Mouse (Mus musculus): ENCODE measurements around the gene Fyn. TPM values are rescaled to one million over a fixed set of nuclear protein-coding genes. Genes with fewer than 3 reads are reported as not detected.
A peak's percentile ranks its signal among the peaks of the same experiment; 100 is the strongest.

The Fyn gene
- polyA plus RNA-seq, 1 experiment from 2014 or later: 71.0 TPM

GRCm38 (mm10) chr10:39404175-39404574 lies 35.5 kb downstream of the Fyn start:
- Histone ChIP-seq H3K9ac (no peak overlapping the region), H3K27me3 (no peaks in the 10 kb centered on the region), H3K4me1 (replicated peaks) (peaks cover 33% of the 10 kb centered on the region), H3K4me2 (no peak overlapping the region), H3K27ac (no peak overlapping the region), H3K4me3 (no peak overlapping the region), H3K9me3 (no peaks in the 10 kb centered on the region), H3K36me3 (peaks cover 23% of the 10 kb centered on the region)
- no peak for ATAC-seq (ENCODE audit: low FRiP score)
- 88% methylated on average over 4 of the region's 4 CpGs for WGBS

GRCm38 (mm10) chr10:39405982-39406797 lies 37.5 kb downstream of the Fyn start:
- peaks cover 35% of the 10 kb centered on the region for H3K4me1 ChIP-seq (replicated peaks)
- no peak overlapping the region for H3K9ac ChIP-seq
- H3K27me3 ChIP-seq: no peaks in the 10 kb centered on the region
- H3K4me2 ChIP-seq: no peak overlapping the region
- 0 out of 2 replicates have a peak, but pooled peaks have one; percentile 18 for ATAC-seq (ENCODE audit: low FRiP score)
- no peaks in the 10 kb centered on the region for H3K9me3 ChIP-seq
- H3K4me3 ChIP-seq: no peak overlapping the region
- H3K27ac ChIP-seq: 0 out of 2 replicates have a peak overlapping the region, but pooled peaks have one; percentile 12
- 71% methylated on average over 10 of the region's 10 CpGs for WGBS
- peaks cover 13% of the 10 kb centered on the region for H3K36me3 ChIP-seq

- H3K9ac ChIP-seq: no peak overlapping the region
- WGBS: 79% methylated on average over 7 of the region's 7 CpGs
- H3K27me3 ChIP-seq: no peaks in the 10 kb centered on the region
- H3K4me2 ChIP-seq: no peak overlapping the region
- no peaks in the 10 kb centered on the region for H3K9me3 ChIP-seq
- H3K36me3 ChIP-seq: peaks cover 10% of the 10 kb centered on the region
- ATAC-seq (ENCODE audit: low FRiP score): no peak
- H3K4me3 ChIP-seq: no peak overlapping the region
- H3K27ac ChIP-seq: 0 out of 2 replicates have a peak overlapping the region, but pooled peaks have one; percentile 12
- peaks cover 38% of the 10 kb centered on the region for H3K4me1 ChIP-seq (replicated peaks)
These were observed 38.1 kb downstream of the Fyn start for GRCm38 (mm10) chr10:39406798-39407189.

GRCm38 (mm10) chr10:39407553-39407952 lies 38.9 kb downstream of the Fyn start:
- no peak for ATAC-seq (ENCODE audit: low FRiP score)
- H3K4me3 ChIP-seq: no peak overlapping the region
- no peaks in the 10 kb centered on the region for H3K27me3 ChIP-seq
- H3K9me3 ChIP-seq: no peaks in the 10 kb centered on the region
- H3K36me3 ChIP-seq: peaks cover 10% of the 10 kb centered on the region
- WGBS: 97% methylated on average over 2 of the region's 2 CpGs
- H3K27ac ChIP-seq: no peak overlapping the region
- peaks cover 46% of the 10 kb centered on the region for H3K4me1 ChIP-seq (replicated peaks)
- H3K9ac ChIP-seq: no peak overlapping the region
- H3K4me2 ChIP-seq: no peak overlapping the region

GRCm38 (mm10) chr10:39409602-39410001 lies 40.9 kb downstream of the Fyn start:
- peaks cover 4% of the 10 kb centered on the region; the same call in 1 of the 2 replicates for H3K36me3 ChIP-seq
- WGBS: 76% methylated on average over 7 of the region's 7 CpGs
- H3K4me3 ChIP-seq: no peak overlapping the region
- ATAC-seq (ENCODE audit: low FRiP score): no peak
- no peak overlapping the region for H3K9ac ChIP-seq
- H3K27ac ChIP-seq: no peak overlapping the region; the same call in 1 of the 2 replicates
- no peaks in the 10 kb centered on the region for H3K27me3 ChIP-seq
- H3K9me3 ChIP-seq: no peaks in the 10 kb centered on the region
- no peak overlapping the region for H3K4me2 ChIP-seq
- H3K4me1 ChIP-seq (replicated peaks): peaks cover 55% of the 10 kb centered on the region

GRCm38 (mm10) chr10:39410151-39410649 lies 41.5 kb downstream of the Fyn start:
- 90% methylated on average over 6 of the region's 6 CpGs for WGBS
- Histone ChIP-seq H3K36me3 (peaks cover 4% of the 10 kb centered on the region; the same call in 1 of the 2 replicates), H3K27me3 (no peaks in the 10 kb centered on the region), H3K4me2 (no peak overlapping the region), H3K27ac (no peak overlapping the region; the same call in 1 of the 2 replicates), H3K4me3 (no peak overlapping the region), H3K9ac (no peak overlapping the region), H3K9me3 (no peaks in the 10 kb centered on the region), H3K4me1 (replicated peaks) (peaks cover 60% of the 10 kb centered on the region)
- no peak for ATAC-seq (ENCODE audit: low FRiP score)

- Histone ChIP-seq H3K36me3 (peaks cover 4% of the 10 kb centered on the region; the same call in 1 of the 2 replicates), H3K27ac (no peak overlapping the region), H3K27me3 (no peaks in the 10 kb centered on the region), H3K4me3 (no peak overlapping the region), H3K9me3 (no peaks in the 10 kb centered on the region), H3K4me2 (no peak overlapping the region), H3K9ac (no peak overlapping the region), H3K4me1 (replicated peaks) (peaks cover 64% of the 10 kb centered on the region)
- 75% methylated on average over 8 of the region's 8 CpGs for WGBS
- ATAC-seq (ENCODE audit: low FRiP score): no peak; the same call in 1 of the 2 replicates
These were observed 43.4 kb downstream of the Fyn start for GRCm38 (mm10) chr10:39411857-39412559.

GRCm38 (mm10) chr10:39412826-39413620 lies 44.4 kb downstream of the Fyn start:
- no peak overlapping the region for H3K4me2 ChIP-seq
- WGBS: 74% methylated on average over 18 of the region's 18 CpGs
- ATAC-seq (ENCODE audit: low FRiP score): no peak
- H3K9ac ChIP-seq: no peak overlapping the region
- no peaks in the 10 kb centered on the region for H3K9me3 ChIP-seq
- peaks cover 74% of the 10 kb centered on the region for H3K4me1 ChIP-seq (replicated peaks)
- no peaks in the 10 kb centered on the region for H3K27me3 ChIP-seq
- peaks cover 1% of the 10 kb centered on the region; the same call in 1 of the 2 replicates for H3K36me3 ChIP-seq
- no peak overlapping the region for H3K4me3 ChIP-seq
- no peak overlapping the region for H3K27ac ChIP-seq

GRCm38 (mm10) chr10:39414068-39414467 lies 45.4 kb downstream of the Fyn start:
- Histone ChIP-seq H3K27me3 (no peaks in the 10 kb centered on the region), H3K9me3 (no peaks in the 10 kb centered on the region), H3K27ac (no peak overlapping the region), H3K4me2 (no peak overlapping the region), H3K4me3 (no peak overlapping the region), H3K9ac (no peak overlapping the region), H3K36me3 (no peaks in the 10 kb centered on the region; the same call in 1 of the 2 replicates), H3K4me1 (replicated peaks) (peaks cover 71% of the 10 kb centered on the region)
- ATAC-seq (ENCODE audit: low FRiP score): no peak
- 87% methylated on average over 1 of the region's 1 CpGs for WGBS

GRCm38 (mm10) chr10:39415586-39415985 lies 46.9 kb downstream of the Fyn start:
- ATAC-seq (ENCODE audit: low FRiP score): no peak

GRCm38 (mm10) chr10:39417611-39418010 lies 49.0 kb downstream of the Fyn start:
- no peaks in the 10 kb centered on the region; the same call in 1 of the 2 replicates for H3K36me3 ChIP-seq
- no peak overlapping the region for H3K4me3 ChIP-seq
- H3K9ac ChIP-seq: no peak overlapping the region
- H3K4me2 ChIP-seq: no peak overlapping the region
- H3K9me3 ChIP-seq: no peaks in the 10 kb centered on the region
- WGBS: 62% methylated on average over 5 of the region's 5 CpGs
- H3K27me3 ChIP-seq: no peaks in the 10 kb centered on the region
- peak overlapping the region; percentile 55; the same call in 1 of the 2 replicates for H3K27ac ChIP-seq
- ATAC-seq (ENCODE audit: low FRiP score): no peak
- peaks cover 81% of the 10 kb centered on the region for H3K4me1 ChIP-seq (replicated peaks)

More at GRCm38 (mm10) chr10:39415586-39415985, 46.9 kb downstream of the Fyn start:
- Histone ChIP-seq H3K4me2 (no peak overlapping the region), H3K36me3 (no peaks in the 10 kb centered on the region; the same call in 1 of the 2 replicates), H3K9me3 (no peaks in the 10 kb centered on the region), H3K4me1 (replicated peaks) (peaks cover 72% of the 10 kb centered on the region), H3K9ac (no peak overlapping the region), H3K4me3 (no peak overlapping the region), H3K27ac (no peak overlapping the region), H3K27me3 (no peaks in the 10 kb centered on the region)
- WGBS: 58% methylated on average over 2 of the region's 2 CpGs
